Mouse (Mus musculus) MEL (cell line): ENCODE data around the gene Igf2r.

Source experiments
- CTCF ChIP-seq, 3 experiments: IDR thresholded peaks in 2 of 3; conservative IDR thresholded peaks in 1 of 3; 2 replicates each; pipeline ENCODE4 v1.5.1; 2011 to 2012; ENCODE audit warnings: low read length in 3 of 3, low read depth in 2 of 3, mild to moderate bottlenecking in 2 of 3, improper control_type of control experiment in 1 of 3, inconsistent platforms in 1 of 3, mixed read lengths in 1 of 3, moderate library complexity in 1 of 3; ENCODE audit not compliant: control insufficient read depth in 1 of 3, insufficient read depth in 1 of 3, poor library complexity in 1 of 3, severe bottlenecking in 1 of 3
- EP300 ChIP-seq, 2 experiments: IDR thresholded peaks; 2 replicates each; pipeline ENCODE4 v1.6.1; 2011; ENCODE audit warnings: improper control_type of control experiment in 2 of 2, low read length in 2 of 2, low read depth in 1 of 2, mild to moderate bottlenecking in 1 of 2
- MXI1 ChIP-seq: IDR thresholded peaks from 2 replicates; pipeline ENCODE4 v1.6.1; 2011; ENCODE audit warnings: mild to moderate bottlenecking, low read depth, low read length, improper control_type of control experiment
- MYB ChIP-seq: IDR thresholded peaks from 2 replicates; pipeline ENCODE4 v1.6.1; 2011; ENCODE audit warnings: mild to moderate bottlenecking, low read depth, low read length, improper control_type of control experiment
- NELFE ChIP-seq: IDR thresholded peaks from 2 replicates; pipeline ENCODE4 v1.6.1; 2011; ENCODE audit warnings: low read depth, low read length, improper control_type of control experiment
- POLR2A ChIP-seq, 2 experiments: IDR thresholded peaks; 2 replicates each; pipeline ENCODE4 v1.6.1; 2011 to 2012; ENCODE audit warnings: low read length in 2 of 2, mild to moderate bottlenecking in 2 of 2, control low read depth in 1 of 2, improper control_type of control experiment in 1 of 2, low read depth in 1 of 2, moderate library complexity in 1 of 2; ENCODE audit not compliant: control insufficient read depth in 1 of 2, insufficient read depth in 1 of 2, poor library complexity in 1 of 2
- POLR2AphosphoS2 ChIP-seq: IDR thresholded peaks from 2 replicates; pipeline ENCODE4 v1.6.1; 2011; ENCODE audit warnings: low read length, improper control_type of control experiment
- RAD21 ChIP-seq: IDR thresholded peaks from 2 replicates; pipeline ENCODE4 v1.6.1; 2011; ENCODE audit warnings: mild to moderate bottlenecking, low read depth, low read length, improper control_type of control experiment
- RCOR1 ChIP-seq: IDR thresholded peaks from 2 replicates; pipeline ENCODE4 v1.6.1; 2012; ENCODE audit warnings: low read depth, mild to moderate bottlenecking, inconsistent platforms, low read length, improper control_type of control experiment
- SIN3A ChIP-seq: IDR thresholded peaks from 2 replicates; pipeline ENCODE4 v1.6.1; 2012; ENCODE audit warnings: low read length, improper control_type of control experiment, inconsistent platforms
- TAL1 ChIP-seq: IDR thresholded peaks from 2 replicates; pipeline ENCODE4 v1.6.1; 2012; ENCODE audit warnings: mild to moderate bottlenecking, inconsistent platforms, low read length, moderate library complexity, mixed read lengths
- UBTF ChIP-seq: IDR thresholded peaks from 2 replicates; pipeline ENCODE4 v1.6.1; 2012; ENCODE audit warnings: low read depth, mild to moderate bottlenecking, inconsistent platforms, low read length, improper control_type of control experiment, moderate library complexity, borderline replicate concordance; ENCODE audit not compliant: insufficient read depth
- ZMIZ1 ChIP-seq: IDR thresholded peaks from 2 replicates; pipeline ENCODE4 v1.6.1; 2012; ENCODE audit warnings: low read depth, mild to moderate bottlenecking, inconsistent platforms, low read length, improper control_type of control experiment, moderate library complexity
- ZNF384 ChIP-seq: IDR thresholded peaks from 2 replicates; pipeline ENCODE4 v1.6.1; 2012; ENCODE audit warnings: low read depth, mild to moderate bottlenecking, inconsistent platforms, low read length, improper control_type of control experiment

DNA sequence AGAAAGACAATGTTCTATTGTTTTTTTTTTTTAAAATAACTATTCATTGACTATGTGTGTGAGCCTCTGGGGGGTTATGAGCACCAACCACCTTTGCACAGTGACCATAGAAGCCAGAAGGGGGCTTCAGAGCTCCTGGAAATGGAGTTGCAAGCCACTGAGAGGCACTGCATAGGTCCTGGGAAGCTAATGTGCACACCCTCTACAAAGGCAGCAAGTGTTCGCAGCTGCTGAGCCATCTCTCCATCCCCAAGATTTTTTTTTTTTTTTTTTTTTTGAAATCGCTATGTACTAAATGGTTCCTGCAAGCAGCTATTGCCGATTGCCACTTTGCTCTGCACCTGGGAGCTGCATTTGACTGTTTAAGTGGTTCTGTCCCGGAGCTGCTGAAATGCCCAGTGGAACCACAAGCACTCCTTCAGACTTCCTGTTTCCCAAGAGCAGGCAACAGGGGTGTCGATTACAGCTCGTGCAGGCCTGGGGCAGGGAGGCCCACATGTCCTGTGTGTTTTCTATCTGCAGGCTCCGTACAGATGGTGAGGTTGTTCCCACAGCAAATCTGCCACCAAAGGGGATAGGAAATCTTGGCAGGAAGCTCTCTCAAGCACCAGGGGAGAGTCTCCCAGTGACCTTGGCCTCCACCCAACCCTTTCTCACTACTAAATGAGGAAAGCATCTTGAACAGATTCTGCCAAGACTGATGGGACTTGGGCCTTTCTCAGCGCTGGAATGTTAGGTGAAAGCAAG lies 24.4 kb upstream of the Igf2r start:
- TF ChIP-seq TAL1 (no peak), POLR2A (IDR thresholded peaks at IDR 0.05; ENCODE audit: control insufficient read depth in 1 of 2, insufficient read depth in 1 of 2, low read depth in 1 of 2, low read length in 2 of 2, poor library complexity in 1 of 2) (no peak), MYB (no peak), CTCF (IDR thresholded peaks at IDR 0.05 in 2 of 3, conservative IDR thresholded peaks at IDR 0.05 in 1 of 3; ENCODE audit: control insufficient read depth in 1 of 3, insufficient read depth in 1 of 3, low read depth in 2 of 3, low read length in 3 of 3, poor library complexity in 1 of 3, severe bottlenecking in 1 of 3) (no peak), UBTF (no peak), EP300 (IDR thresholded peaks at IDR 0.05; ENCODE audit: low read depth in 1 of 2, low read length in 2 of 2) (no peak), RCOR1 (no peak), ZNF384 (no peak), RAD21 (no peak), ZMIZ1 (no peak), SIN3A (no peak), NELFE (no peak), POLR2AphosphoS2 (no peak), MXI1 (no peak)
